Mouse (Mus musculus) right cerebral cortex, postnatal 4 days (tissue): ENCODE measurements at regions not wholly inside any gene's neighbourhood (a gene's known extent, or its start where the extent isn't known, plus 50 kb on each side); places are given as distances from the start of the nearest gene placed in this dataset.
"Not testable (repeated sequence)": the region's sequence is repeated elsewhere in the genome, so short reads cannot be mapped to it uniquely, and the experiment has no call there.

ENCODE experiments used
- DNase-seq: peaks from one replicate; pipeline ENCODE4 v3.0.0-alpha.2; 2022

GRCm38 (mm10) chr12:79989582-79990110 is 123.2 kb downstream of the Zfp36l1 start:
- no peak for DNase-seq

DNA sequence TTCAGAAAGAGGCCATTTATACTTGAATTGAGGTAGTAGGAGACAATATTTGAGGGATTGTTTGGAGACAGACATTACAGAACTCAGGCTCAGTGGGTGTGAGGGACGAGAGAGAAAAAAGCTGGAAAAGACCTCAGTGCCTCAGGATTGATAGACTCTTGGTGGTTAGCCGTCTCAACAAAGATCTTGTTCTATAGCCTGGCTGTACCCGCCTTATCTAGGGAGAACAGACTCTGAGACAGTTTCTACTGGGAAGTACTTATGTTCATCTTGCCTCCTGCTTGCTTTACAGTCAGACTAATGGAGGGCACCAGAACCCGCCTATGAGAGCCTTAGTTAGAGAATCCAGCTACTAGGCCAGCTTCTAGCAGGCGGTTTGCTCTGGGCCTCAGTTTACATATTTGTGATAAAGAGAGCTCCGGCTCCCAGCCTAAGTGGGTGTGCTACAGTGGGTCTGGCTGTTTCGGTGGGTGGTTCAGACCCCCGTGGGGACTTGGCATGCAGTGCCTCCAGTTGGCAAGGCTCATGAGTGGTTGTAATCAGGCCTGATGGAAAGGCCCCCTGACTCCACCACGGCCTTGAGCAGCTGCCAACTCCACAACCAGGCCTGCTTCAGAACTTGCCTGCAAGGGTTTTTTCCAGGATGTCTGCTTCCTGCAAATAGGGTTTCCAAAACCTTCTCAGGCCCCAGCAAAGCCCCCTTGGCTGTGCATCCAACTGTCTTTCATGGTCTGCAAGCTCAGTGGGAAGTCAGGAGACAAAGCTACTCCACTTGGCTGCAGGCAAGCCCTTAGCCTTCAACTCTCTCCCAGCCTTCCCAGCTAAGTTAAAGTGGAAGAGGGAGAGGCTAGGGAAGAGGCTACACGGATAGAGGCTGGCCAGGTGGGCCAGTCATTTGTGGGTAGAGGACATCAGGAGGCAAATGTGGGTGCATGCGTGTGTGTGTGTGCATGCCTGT is 124.1 kb downstream of the Zfp36l1 start:
- DNase-seq, result peak; percentile 67

- no peak for DNase-seq
Observed at GRCm38 (mm10) chr12:79986241-79986976, 126.4 kb downstream of the Zfp36l1 start.

- DNase-seq, result no peak
Observed at GRCm38 (mm10) chr12:79984985-79985747, 127.6 kb downstream of the Zfp36l1 start.

- DNase-seq, result no peak
Observed at GRCm38 (mm10) chr12:79984025-79984790, 128.6 kb downstream of the Zfp36l1 start.

DNA sequence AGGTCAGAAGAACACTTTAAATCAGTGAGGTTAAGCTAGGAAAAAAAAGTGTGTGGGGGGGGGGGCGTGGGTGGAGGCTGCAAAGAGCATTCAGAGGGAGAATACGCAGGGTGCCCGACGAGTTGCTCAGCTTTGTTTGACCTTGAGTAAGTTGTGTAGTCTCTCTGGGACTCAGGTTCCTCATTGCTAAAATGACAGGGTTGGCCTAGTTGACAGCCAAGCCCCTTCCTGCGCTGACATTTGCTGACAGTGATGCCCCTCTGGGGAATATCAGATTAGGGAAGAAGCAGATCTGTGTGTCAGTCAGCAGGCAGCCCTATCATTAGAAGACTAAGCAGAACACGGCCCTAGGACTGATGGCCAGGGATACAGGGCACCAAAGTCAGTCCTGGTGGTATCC is 129.6 kb downstream of the Zfp36l1 start:
- DNase-seq, result no peak

DNA sequence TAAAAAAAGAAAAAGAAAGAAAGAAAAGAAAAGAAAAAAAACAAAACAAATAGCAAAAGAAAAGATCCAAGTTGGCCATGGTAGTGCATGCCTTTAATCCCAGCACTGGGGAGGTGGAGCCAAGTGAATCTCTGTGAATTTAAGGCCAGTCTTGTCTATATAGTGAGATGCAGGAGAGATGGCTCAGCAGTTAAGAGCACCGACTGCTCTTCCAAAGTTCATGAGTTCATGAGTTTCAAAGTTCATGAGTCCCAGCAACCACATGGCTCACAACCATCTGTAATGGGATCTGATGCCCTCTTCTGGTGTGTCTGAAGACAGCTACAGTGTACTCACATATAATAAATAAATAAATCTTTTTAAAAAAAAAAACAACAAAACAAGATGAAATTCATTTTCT is 130.3 kb downstream of the Zfp36l1 start:
- not testable (repeated sequence) for DNase-seq

DNA sequence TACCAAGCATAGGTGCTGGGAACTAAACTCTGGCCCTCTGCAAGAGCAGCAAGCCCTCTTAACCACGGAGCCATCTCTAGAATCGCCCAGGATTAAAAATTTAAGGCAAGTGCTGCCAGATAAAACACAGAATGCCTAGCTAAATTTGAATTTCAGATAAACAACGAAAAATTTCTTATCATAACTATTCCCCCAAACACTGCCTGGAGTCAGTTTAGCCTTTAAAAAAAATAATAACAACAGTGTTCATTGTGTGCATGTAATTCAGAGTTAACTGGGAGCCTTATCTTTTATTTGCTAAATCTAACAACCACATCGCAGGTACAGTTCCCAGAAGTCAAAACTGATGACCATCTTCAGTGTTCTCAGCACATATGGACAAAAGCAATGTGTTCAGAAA is 132.1 kb downstream of the Zfp36l1 start:
- DNase-seq, result no peak

DNA sequence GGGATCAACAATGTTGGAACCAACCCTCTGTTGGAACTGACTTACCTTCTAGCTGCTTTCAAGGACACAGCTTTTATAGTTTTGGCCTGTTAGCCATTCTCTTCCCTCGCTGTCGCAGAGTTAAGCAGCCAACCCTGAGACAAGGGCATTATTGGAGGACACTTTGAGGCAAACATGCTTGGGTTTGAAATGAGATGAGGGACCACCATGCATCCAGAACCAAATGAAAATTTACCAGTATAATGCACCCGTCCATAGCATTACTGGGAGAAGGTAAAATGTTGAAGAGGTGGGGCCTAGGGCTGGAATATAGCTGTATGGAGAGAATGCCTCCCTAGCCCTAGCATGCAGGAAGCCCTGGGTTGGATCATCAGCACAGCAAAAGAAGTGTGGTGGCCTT is 135.7 kb downstream of the Zfp36l1 start:
- DNase-seq, result no peak

GRCm38 (mm10) chr12:79975466-79976239 is 137.2 kb downstream of the Zfp36l1 start:
- no peak for DNase-seq

- no peak for DNase-seq
Observed at GRCm38 (mm10) chr12:79975050-79975449, 137.8 kb downstream of the Zfp36l1 start.

DNA sequence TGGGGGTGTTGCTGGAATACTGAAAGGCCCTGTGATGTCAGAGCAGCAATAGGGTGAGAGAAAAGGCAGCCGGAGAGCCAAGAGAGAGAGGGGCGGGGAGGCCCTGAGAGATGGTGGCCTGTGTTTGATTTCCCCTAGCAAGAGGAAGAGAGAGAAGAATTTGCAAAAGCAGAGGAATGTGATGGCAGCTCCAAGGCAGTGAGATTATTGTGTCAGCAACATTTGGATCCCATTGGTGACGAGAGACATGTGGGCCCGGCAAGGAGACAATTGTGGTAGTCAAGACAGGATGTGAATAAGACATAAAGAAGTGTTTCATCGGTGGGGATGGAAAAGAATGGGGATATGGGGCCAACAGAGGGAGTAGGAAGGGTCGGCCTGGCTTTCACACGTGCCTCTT is 138.3 kb downstream of the Zfp36l1 start:
- DNase-seq, result no peak

GRCm38 (mm10) chr12:79973566-79974230 is 139.1 kb downstream of the Zfp36l1 start:
- no peak for DNase-seq

DNA sequence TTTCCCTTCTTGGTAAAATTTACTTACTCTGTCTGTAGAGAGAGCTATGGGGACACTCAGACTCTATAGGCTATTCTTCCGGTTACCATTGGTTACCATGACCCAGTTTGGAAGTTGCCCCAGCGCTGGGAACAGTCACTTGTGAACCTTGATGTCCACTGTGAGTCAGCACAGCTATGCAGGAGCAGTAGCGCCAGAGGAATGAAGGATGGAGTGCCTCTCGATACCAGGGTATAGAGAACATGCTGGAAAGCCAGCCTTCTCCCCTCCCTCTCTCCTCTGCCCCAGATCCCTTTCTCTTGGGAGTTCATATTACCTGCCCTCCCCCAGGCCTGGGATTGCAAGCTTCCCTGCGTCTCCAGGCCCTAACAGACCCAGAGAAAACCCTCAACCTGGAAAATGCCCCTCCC is 141.8 kb downstream of the Zfp36l1 start:
- DNase-seq, result no peak

GRCm38 (mm10) chr12:79970227-79970901 is 142.4 kb downstream of the Zfp36l1 start:
- DNase-seq, result peak; percentile 35

DNA sequence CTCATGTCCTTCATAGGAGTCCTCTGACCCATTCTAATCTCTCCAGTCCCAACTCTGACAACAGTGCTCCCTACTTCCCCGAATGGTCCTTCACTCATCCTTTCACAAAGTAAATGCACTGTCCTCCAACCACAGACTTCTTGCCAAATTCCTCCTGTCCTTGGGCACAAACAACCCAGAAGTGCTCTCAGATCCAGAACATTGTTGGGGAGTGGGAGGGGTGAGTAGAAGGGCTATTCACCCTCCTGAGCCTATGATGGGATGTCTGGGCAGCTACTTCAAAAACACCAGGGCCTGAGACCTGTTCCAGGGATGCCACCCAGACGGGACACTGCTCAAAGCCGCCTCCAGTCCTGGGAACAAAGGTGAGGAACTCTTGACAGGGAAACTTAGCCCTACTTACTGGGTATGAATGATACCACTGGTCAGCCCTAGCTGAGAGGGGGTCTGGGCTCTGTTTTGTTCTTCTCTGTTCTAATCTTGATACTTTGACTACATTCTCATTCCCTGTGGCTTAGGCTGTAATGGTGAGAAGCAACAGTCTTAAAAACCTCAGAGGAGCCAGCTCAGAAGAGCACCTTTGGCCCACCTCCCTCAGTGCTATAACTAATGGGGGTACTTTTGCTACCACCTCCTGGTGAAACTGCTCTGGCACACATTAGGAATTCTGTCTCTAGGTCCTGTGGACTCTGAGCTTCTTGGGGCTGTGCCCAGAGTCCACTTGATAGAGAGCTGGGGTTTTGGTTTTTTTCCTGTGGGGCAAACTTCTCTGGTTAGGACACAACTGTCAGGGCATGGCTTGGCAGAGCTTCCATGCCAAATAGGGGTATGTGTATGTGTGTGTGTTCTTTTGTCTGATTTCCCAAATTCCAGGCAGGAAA is 143.2 kb downstream of the Zfp36l1 start:
- DNase-seq, result peak; percentile 45

GRCm38 (mm10) chr12:79968676-79969075 is 144.1 kb downstream of the Zfp36l1 start:
- DNase-seq, result no peak

DNA sequence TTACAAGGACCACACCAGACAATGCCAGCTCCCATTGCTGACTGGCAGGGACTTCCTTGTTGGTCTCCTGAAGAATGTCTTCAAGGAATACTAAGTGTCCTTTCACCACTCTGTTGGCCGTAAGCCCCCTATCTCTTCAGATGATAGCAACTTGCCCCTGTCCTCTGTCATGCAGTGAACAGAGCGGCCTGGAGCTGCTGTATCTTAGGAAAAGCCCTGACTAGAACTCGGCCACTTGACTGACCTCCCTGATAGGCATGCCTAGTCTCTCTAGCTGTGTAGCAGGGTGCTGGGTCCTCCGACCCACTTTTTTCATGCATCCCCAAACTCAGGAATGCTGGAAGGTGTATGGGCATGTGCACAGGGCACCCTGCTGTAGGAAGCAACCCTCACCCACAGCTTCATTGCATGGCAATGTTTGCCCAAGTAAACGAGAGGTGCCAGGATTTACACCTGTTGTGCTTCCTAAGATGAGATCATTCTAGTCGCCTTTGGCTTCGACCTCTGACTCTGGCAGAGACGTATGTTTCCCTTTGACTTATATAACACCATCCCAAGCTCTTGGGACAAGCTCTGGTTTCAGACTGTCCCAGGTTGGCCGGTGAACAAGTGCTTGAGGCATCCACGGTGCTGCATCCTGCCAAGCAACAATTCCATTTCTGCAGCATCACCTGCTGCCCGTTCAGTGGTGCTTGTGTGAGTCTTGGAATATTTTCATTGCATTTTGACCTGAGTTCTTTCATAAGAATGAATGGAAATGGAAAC is 145.1 kb downstream of the Zfp36l1 start:
- DNase-seq, result no peak
